Mouse (Mus musculus) heart, embryonic 14.5 days (tissue): ENCODE results near the gene Setd5. TPM values are rescaled to one million over a fixed set of nuclear protein-coding genes. Genes with fewer than 3 reads are reported as not detected.

ENCODE experiments used
- ATAC-seq: fragments of 200-750 bp; cut with Nextera tagmentation; 2 replicates; pipeline ENCODE4 v1.8.0; 2017; ENCODE audit warnings: low read depth, moderate TSS enrichment; ENCODE audit not compliant: insufficient number of reproducible peaks, insufficient read depth, low FRiP score
- H3K27ac ChIP-seq, 2 experiments: fragments of 200-500 bp in 1 of 2; fragments of 300-500 bp in 1 of 2; sonication (generic) in 1 of 2; replicated peaks in 1 of 2; 2 replicates each; pipeline ENCODE4 v1.5.1; 2012 to 2014; ENCODE audit warnings: low read depth in 2 of 2, low read length in 2 of 2, control low read depth in 1 of 2, mild to moderate bottlenecking in 1 of 2, mixed read lengths in 1 of 2; ENCODE audit not compliant: control insufficient read depth in 1 of 2, insufficient read depth in 1 of 2
- H3K27me3 ChIP-seq: fragments of 300-500 bp; sonication (generic); 2 replicates; pipeline ENCODE4 v1.6.1; 2014; ENCODE audit warnings: mild to moderate bottlenecking, low read length, control low read depth; ENCODE audit not compliant: control insufficient read depth, insufficient read depth
- H3K36me3 ChIP-seq: fragments of 300-500 bp; sonication (generic); 2 replicates; pipeline ENCODE4 v1.6.1; 2014; ENCODE audit warnings: mild to moderate bottlenecking, control low read depth, low read length, mixed read lengths; ENCODE audit not compliant: control insufficient read depth, insufficient read depth
- H3K4me1 ChIP-seq, 2 experiments: fragments of 200-500 bp in 1 of 2; fragments of 300-500 bp in 1 of 2; sonication (generic) in 1 of 2; 2 replicates each; pipeline ENCODE4 v1.6.1; 2012 to 2014; ENCODE audit warnings: low read length in 2 of 2, control low read depth in 1 of 2, mixed read lengths in 1 of 2; ENCODE audit not compliant: control insufficient read depth in 2 of 2, insufficient read depth in 2 of 2
- H3K4me2 ChIP-seq: fragments of 300-500 bp; sonication (generic); 2 replicates; pipeline ENCODE4 v1.6.1; 2014; ENCODE audit warnings: mild to moderate bottlenecking, low read length
- H3K4me3 ChIP-seq, 2 experiments: fragments of 200-500 bp in 1 of 2; fragments of 300-500 bp in 1 of 2; sonication (generic) in 1 of 2; 2 replicates each; pipeline ENCODE4 v1.5.1; 2012 to 2014; ENCODE audit warnings: low read length in 2 of 2, mild to moderate bottlenecking in 2 of 2, control low read depth in 1 of 2, low read depth in 1 of 2, moderate library complexity in 1 of 2; ENCODE audit not compliant: control insufficient read depth in 1 of 2, insufficient read depth in 1 of 2
- H3K9ac ChIP-seq: fragments of 300-500 bp; sonication (generic); 2 replicates; pipeline ENCODE4 v1.6.1; 2014; ENCODE audit warnings: mild to moderate bottlenecking, low read length
- H3K9me3 ChIP-seq: fragments of 300-500 bp; sonication (generic); 2 replicates; pipeline ENCODE4 v1.6.1; 2016; ENCODE audit warnings: low read length, control low read depth; ENCODE audit not compliant: control insufficient read depth
- WGBS: fragments of 180-500 bp; shearing (Covaris S2); extraction: QIAGEN DNeasy Blood & Tissue Kit; methylation state at CpG from one replicate; pipeline ENCODE4 v1.1.7; 2014; 5-methylcytosine and 5-hydroxymethylcytosine counted together
- polyA plus RNA-seq: library from polyadenylated mRNA; unstranded; fragments of >200 nt; fragmentation: Nextera tagmentation; extraction: Ambion mirVana; gene quantifications from 2 replicates; pipeline ENCODE4 v1.2.1, GENCODE M21; 2014

Setd5 gene
- polyA plus RNA-seq, 1 experiment from 2014 or later: 59.1 TPM

DNA sequence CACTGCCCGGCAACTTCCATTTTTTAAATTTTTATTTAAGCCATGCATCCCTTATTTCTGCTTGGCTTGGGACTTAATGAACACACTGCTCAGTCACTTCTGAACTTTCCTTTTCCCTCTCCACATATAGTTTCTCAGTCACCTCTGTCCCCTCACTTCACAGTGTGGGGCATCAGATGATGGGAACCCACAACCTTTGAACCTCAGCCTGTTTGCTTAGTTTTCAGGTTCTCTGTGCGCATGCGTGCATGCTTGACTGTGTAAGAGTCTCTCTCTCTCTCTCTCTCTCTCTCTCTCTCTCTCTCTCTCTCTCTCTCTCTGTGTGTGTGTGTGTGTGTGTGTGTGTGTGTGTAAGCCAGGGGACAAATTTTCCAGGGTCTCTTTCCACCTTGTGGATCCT is 98.3 kb downstream of the Setd5 start:
- no peak overlapping the region for H3K27ac ChIP-seq
- H3K9ac ChIP-seq: no peak overlapping the region
- peaks cover 0 to 3% of the 10 kb centered on the region in 2 experiments; a peak in 1 of 4 replicates for H3K4me1 ChIP-seq
- no peak overlapping the region for H3K4me2 ChIP-seq
- no peak overlapping the region for H3K4me3 ChIP-seq
- 91% methylated on average over 3 of the region's 3 CpGs for WGBS
- H3K36me3 ChIP-seq: no peaks in the 10 kb centered on the region
- no peaks in the 10 kb centered on the region for H3K9me3 ChIP-seq
- H3K27me3 ChIP-seq: no peaks in the 10 kb centered on the region; the same call in 1 of the 2 replicates
- ATAC-seq: no peak

DNA sequence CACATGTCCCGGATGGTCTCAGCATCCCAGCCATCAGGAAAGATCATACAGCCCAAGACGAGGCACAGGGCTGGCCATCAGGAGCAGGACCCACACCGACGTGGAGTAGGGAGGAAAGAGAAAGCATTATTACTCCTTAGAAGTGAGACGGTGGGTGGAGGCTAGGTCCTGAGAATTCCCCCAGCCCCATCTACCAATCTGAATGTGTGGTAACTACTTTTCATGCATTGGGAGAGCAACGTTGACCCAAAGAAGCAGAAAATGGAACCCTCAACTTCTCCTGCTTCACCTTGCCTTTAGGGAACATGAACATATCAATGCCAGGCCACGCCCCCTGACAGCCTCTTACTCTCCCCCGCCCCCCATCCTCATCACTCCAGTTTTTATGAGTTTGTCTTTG is 99.4 kb downstream of the Setd5 start:
- Histone ChIP-seq H3K4me2 (no peak overlapping the region), H3K4me1 (no peaks in the 10 kb centered on the region), H3K9ac (no peak overlapping the region), H3K4me3 (no peak overlapping the region), H3K9me3 (no peaks in the 10 kb centered on the region), H3K36me3 (no peaks in the 10 kb centered on the region), H3K27me3 (no peaks in the 10 kb centered on the region; the same call in 1 of the 2 replicates), H3K27ac (no peak overlapping the region)
- WGBS: 78% methylated on average over 8 of the region's 8 CpGs
- no peak for ATAC-seq

DNA sequence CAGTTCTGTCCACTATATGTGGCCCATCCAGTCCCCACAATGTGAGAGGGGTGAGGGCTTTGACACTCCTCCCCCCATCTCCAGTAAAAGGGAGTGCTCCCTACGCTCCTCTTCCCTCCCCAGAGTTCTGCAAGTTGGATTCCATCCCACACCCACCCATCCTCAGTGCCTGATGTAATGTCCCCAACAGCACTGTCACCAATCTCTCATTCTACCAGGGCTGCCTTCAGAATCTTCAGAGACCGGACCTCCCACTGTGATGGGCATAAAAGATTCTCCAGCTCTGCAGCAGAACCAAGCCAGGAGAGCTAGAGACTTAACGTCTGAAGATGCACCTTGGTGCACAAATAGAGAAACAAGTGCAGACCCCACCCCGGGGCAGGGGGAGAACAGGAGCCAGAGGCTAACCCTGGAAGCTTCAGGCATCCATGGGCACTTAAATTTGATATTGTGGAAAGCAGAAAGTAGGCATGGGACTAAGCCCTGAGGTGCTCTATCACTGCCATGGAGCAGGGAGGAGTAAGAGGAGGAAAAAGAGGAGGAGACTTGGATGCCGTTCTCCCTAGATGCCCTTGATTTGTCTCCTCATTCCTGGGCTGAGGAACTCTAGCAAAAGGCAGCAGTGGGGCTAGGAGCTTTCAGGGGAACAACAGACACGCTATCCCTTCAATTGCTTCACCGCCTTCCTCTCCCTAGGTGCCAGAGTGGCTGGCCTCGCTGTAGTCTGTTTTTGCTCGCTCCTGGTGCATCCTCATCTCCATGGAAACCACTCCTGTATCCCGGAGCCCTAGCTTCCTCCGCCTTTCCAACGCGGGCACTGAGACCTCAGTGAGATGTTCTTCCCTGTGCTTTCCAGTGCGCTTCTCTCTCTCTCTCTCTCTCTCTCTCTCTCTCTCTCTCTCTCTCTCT is 101.4 kb downstream of the Setd5 start:
- H3K27ac ChIP-seq: no peak overlapping the region
- no peak overlapping the region for H3K9ac ChIP-seq
- no peaks in the 10 kb centered on the region for H3K36me3 ChIP-seq
- WGBS: 21% methylated on average over 14 of the region's 14 CpGs
- H3K4me1 ChIP-seq: no peaks in the 10 kb centered on the region
- no peaks in the 10 kb centered on the region for H3K9me3 ChIP-seq
- ATAC-seq: no peak
- H3K4me3 ChIP-seq: no peak overlapping the region
- no peaks in the 10 kb centered on the region; the same call in 1 of the 2 replicates for H3K27me3 ChIP-seq
- no peak overlapping the region for H3K4me2 ChIP-seq

- H3K9ac ChIP-seq: no peak overlapping the region
- ATAC-seq: no peak
- H3K9me3 ChIP-seq: no peaks in the 10 kb centered on the region
- no peaks in the 10 kb centered on the region; the same call in 1 of the 2 replicates for H3K27me3 ChIP-seq
- H3K27ac ChIP-seq: no peak overlapping the region
- WGBS: 45% methylated on average over 4 of the region's 4 CpGs
- no peak overlapping the region for H3K4me3 ChIP-seq
- no peaks in the 10 kb centered on the region for H3K4me1 ChIP-seq
- H3K4me2 ChIP-seq: no peak overlapping the region
- H3K36me3 ChIP-seq: no peaks in the 10 kb centered on the region
These were observed 102.1 kb downstream of the Setd5 start for GRCm38 (mm10) chr6:113179195-113179733.

- Histone ChIP-seq H3K4me1 (no peaks in the 10 kb centered on the region), H3K27ac (no peak overlapping the region), H3K9ac (no peak overlapping the region), H3K36me3 (no peaks in the 10 kb centered on the region), H3K4me2 (no peak overlapping the region), H3K4me3 (no peak overlapping the region), H3K9me3 (no peaks in the 10 kb centered on the region), H3K27me3 (no peaks in the 10 kb centered on the region)
- whole genome bisulfite sequencing: 56% methylated on average over 9 of the region's 9 CpGs
- ATAC-seq: no peak
These were observed 107.0 kb downstream of the Setd5 start for GRCm38 (mm10) chr6:113184163-113184562.

DNA sequence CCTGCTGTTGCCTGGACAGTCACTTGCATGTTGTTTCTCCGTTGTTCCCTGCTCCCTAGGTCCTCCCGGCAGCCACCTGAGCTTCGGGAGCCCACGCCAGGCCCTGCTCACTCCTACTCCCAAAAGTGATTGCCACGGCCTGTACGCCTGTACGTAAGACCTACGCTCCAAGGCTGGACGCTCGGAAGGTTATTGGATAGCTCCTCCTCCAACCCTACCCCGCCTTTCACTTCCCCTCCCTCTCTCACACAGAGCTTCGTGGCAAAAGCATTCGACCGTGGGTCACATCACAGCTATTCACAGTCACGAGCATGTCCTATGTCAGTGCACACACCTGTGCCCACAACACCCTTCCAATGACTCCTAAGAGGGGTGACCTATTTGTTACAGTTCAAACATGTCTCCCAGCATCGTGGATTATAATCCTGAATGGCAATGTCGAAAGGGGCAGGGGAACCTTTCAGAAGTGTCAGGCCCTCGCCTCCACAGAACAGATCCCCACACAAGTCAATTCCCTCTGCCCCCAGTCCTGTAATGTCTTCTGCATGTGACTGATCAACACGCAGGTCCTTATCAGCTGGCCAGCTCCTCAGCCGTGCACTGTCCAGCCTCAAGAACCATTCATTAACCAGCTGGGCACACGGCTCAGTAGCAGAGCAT is 107.8 kb downstream of the Setd5 start:
- H3K27ac ChIP-seq: no peak overlapping the region
- H3K4me2 ChIP-seq: no peak overlapping the region
- H3K9me3 ChIP-seq: no peaks in the 10 kb centered on the region
- H3K9ac ChIP-seq: no peak overlapping the region
- no peak overlapping the region for H3K4me3 ChIP-seq
- no peak; the same call in 1 of the 2 replicates for ATAC-seq
- H3K4me1 ChIP-seq: no peaks in the 10 kb centered on the region
- 71% methylated on average over 21 of the region's 21 CpGs for WGBS
- no peaks in the 10 kb centered on the region for H3K27me3 ChIP-seq
- H3K36me3 ChIP-seq: no peaks in the 10 kb centered on the region

GRCm38 (mm10) chr6:113193765-113194460 is 116.7 kb downstream of the Setd5 start:
- no peaks in the 10 kb centered on the region for H3K36me3 ChIP-seq
- H3K4me2 ChIP-seq: peak overlapping the region; percentile 18; the same call in 1 of the 2 replicates
- no peak overlapping the region for H3K9ac ChIP-seq
- H3K9me3 ChIP-seq: no peaks in the 10 kb centered on the region
- no peak overlapping the region for H3K27ac ChIP-seq
- H3K27me3 ChIP-seq: peaks cover 50% of the 10 kb centered on the region
- no peak overlapping the region for H3K4me3 ChIP-seq
- WGBS: 4% methylated on average over 46 of the region's 46 CpGs
- no peaks in the 10 kb centered on the region for H3K4me1 ChIP-seq
- ATAC-seq: no peak
